Mouse (Mus musculus) G1E (cell line): ENCODE results near the gene Cdkal1.

ENCODE experiments used
- CTCF ChIP-seq: IDR thresholded peaks from 2 replicates; pipeline ENCODE4 v1.5.1; 2012; ENCODE audit warnings: low read depth, low read length, inconsistent platforms, mixed read lengths
- GATA1 ChIP-seq: IDR thresholded peaks from 2 replicates; pipeline ENCODE4 v1.6.1; 2012; ENCODE audit warnings: borderline replicate concordance, low read length, inconsistent platforms, mixed read lengths
- GATA2 ChIP-seq: IDR thresholded peaks from 2 replicates; pipeline ENCODE4 v1.6.1; 2012; ENCODE audit warnings: low read depth, low read length, inconsistent platforms, borderline replicate concordance
- TAL1 ChIP-seq: conservative IDR thresholded peaks from 2 replicates; pipeline ENCODE4 v1.6.1; 2012; ENCODE audit warnings: low read depth, low read length, inconsistent platforms, mixed read lengths

DNA sequence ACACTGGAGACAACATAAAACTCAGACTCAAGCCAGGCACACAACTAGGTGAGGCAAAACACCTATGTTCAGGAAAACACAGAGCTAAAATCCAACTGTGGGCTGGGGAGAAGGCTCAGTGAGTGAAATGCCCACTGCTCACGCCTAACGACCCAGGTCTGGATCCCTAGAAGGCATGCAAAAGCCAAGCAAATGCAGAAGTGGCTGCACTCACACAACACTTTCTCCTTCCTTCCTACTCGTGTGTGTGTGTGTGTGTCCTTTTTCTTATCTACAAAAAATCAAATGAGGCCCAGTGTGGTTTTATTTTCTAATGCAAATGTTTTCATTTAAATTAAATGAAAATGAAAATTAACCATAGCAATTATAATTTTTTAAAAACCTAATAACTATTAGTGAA is 82.5 kb downstream of the Cdkal1 start:
- TF ChIP-seq CTCF = no peak
- TF ChIP-seq GATA1 = no peak
- TF ChIP-seq TAL1 = no peak
- TF ChIP-seq GATA2 = no peak
